Mouse (Mus musculus) lung, postnatal 0 days (tissue): Measurements from ENCODE around the gene Ubtf.

ENCODE experiments used
- CTCF ChIP-seq: IDR thresholded peaks from 2 replicates; pipeline ENCODE4 v1.5.1; 2016; ENCODE audit warnings: antibody characterized with exemption, mild to moderate bottlenecking
- EP300 ChIP-seq: IDR thresholded peaks from 2 replicates; pipeline ENCODE4 v1.6.1; 2016; ENCODE audit warnings: antibody characterized with exemption, mild to moderate bottlenecking, control low read depth

DNA sequence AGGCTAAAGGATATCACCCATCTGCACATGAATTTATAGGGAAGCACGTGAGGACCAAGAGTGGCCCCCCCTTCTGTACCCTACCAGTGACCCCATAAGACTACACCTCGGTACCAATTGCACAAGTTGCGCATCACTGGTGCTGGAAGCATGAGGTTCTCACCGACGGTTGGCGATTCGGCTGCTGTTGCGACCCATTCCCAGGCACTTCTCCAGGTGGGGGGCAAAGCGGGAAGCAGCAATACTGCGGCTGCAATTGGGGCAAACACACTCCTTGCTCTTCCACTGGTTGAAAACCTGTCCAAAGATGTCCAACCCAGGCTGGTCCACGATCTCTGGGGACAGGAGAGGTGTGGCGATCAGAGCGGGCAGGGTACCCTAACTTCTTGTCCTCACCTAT lies 25.6 kb downstream of the Ubtf start:
- TF ChIP-seq CTCF (no peak), EP300 (no peak)
